Mouse (Mus musculus): ENCODE data around the gene Pms2. TPM values are rescaled to one million over a fixed set of nuclear protein-coding genes. Genes with fewer than 3 reads are reported as not detected.

Pms2 gene
- polyA plus RNA-seq, 1 experiment = 6.5 TPM

Other genes with a start within 250 kb of the Pms2 start
- 4.2 and 6.6 TPM in 2 replicates for gene Usp42, start 177.7 kb upstream of the Pms2 start, polyA plus RNA-seq (2012; rRNA removed)
- gene Eif2ak1, start 92.2 kb upstream of the Pms2 start, polyA plus RNA-seq (2012; rRNA removed) = 15.2 and 18.9 TPM in 2 replicates
- gene Ankrd61, start 12.3 kb upstream of the Pms2 start, polyA plus RNA-seq (2012; rRNA removed) = 0.09 and 0.14 TPM in 2 replicates
- 46.7 and 53.3 TPM in 2 replicates for gene Aimp2, start 117 bp upstream of the Pms2 start, polyA plus RNA-seq (2012; rRNA removed)
- gene Gm42421, start 18.2 kb downstream of the Pms2 start, polyA plus RNA-seq (2012; rRNA removed) = 1.2 TPM in 2 replicates
- gene Rsph10b, start 23.1 kb downstream of the Pms2 start, polyA plus RNA-seq (2012; rRNA removed) = 2.6 and 2.8 TPM in 2 replicates
- gene Ccz1, start 104.9 kb downstream of the Pms2 start, polyA plus RNA-seq (2012; rRNA removed) = 38.6 and 40.0 TPM in 2 replicates
- gene Ocm, start 116.7 kb downstream of the Pms2 start, polyA plus RNA-seq (2012; rRNA removed) = not detected in 2 replicates
- gene Lmtk2, start 190.5 kb downstream of the Pms2 start, polyA plus RNA-seq (2012; rRNA removed) = 13.7 and 15.8 TPM in 2 replicates

Measured in urinary bladder, adult 2 months (tissue).